Mouse (Mus musculus) right cerebral cortex, postnatal 14 days (tissue): Measurements from ENCODE around the gene Leo1.
"Not testable (repeated sequence)": the region's sequence is repeated elsewhere in the genome, so short reads cannot be mapped to it uniquely, and the experiment has no call there.

ENCODE experiments used
- DNase-seq: peaks from one replicate; pipeline ENCODE4 v3.0.0; 2022

Leo1 gene

DNA sequence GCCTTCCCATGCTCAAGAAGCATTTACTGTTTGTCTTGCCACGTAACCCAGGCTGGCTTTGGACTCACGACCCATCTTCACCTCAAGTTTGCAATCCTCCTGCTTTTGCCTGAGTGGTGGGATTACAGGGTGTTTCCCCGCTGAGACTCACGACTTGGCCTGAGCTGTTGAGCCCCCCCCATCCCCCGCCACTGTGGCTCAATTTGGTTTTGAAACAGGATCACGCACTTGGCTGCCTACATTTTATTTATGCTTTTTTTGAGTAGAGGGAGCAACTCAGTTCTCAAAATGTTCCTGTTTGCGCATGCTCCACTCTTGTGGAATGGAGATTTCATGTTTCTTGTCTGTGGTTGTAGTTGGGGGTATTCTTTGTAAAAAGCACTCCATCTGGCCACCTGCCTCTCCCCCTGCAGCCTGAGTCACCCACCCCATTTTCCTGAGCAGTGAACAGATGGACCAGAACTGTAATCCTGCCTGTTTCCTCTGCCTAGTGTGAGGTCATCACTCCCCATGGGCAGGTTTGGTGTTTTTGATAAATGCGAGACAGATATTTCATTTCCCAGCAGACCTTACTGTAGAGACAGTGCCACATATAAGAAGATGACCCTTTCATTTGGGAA, 37.9 kb downstream of the Leo1 start:
- no peak for DNase-seq

DNA sequence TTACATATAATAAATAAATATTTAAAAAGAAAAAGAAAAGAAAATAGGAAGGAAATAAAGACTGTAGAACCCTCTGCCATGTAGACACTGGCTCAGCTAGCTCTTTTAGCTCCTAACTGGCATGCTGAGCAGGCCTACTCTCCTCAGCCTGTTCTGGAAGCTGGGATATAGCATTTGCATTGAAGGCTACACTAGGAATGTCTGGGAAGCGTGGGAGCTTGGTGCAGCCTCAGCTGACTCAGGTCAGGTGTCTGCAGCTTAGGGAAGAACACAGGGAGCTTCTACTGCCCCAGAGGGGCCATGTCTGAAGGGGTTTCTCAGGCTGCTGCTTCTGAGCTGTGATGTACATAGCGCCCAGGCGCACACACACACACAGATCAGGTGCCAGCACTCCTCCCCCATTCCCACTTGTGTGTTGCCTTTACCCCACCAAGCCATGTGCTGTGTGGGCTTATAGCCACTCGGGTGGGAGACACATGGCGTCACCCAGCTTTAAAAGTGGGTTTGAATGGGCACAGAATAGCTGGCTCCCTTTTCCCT, 39.3 kb downstream of the Leo1 start:
- no peak for DNase-seq

DNA sequence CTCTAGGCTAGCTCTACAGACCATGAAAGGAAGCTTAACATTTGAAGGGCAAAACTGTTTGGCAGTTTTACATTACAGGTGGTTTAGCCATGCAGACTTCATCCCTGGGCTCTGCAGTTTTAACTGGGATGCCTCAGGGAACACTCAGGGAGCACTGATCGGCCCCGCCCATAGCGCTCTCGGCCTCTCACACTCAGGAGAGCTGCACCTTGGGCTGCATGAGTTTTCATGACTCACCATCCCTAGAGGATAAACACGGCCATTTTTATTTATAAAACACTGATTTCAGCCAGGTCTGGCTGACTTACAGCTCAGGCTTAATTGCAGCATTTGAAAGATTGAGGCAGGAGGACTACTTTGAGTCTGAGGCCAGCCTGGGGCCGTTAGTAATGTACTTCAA, 43.9 kb downstream of the Leo1 start:
- no peak for DNase-seq

DNA sequence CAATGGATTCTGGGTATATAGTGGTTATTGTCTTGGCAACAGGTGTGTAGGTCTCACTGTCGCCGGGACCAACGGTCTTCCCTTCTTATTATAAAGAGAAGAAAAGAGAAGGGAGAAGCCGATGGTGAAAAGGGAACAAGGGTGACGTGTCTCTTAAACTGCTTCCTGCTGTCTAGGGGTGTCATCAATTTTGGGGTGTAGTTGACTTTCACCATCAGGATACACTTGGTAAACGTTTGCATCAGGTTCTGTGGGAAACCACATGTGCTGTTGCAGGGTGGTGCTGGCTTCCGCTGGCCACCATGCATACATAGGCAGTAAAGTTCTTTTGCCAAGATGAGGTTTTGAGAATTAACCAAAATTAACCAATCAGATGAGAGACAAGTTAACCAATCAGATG, 46.9 kb downstream of the Leo1 start:
- not testable (repeated sequence) for DNase-seq

DNA sequence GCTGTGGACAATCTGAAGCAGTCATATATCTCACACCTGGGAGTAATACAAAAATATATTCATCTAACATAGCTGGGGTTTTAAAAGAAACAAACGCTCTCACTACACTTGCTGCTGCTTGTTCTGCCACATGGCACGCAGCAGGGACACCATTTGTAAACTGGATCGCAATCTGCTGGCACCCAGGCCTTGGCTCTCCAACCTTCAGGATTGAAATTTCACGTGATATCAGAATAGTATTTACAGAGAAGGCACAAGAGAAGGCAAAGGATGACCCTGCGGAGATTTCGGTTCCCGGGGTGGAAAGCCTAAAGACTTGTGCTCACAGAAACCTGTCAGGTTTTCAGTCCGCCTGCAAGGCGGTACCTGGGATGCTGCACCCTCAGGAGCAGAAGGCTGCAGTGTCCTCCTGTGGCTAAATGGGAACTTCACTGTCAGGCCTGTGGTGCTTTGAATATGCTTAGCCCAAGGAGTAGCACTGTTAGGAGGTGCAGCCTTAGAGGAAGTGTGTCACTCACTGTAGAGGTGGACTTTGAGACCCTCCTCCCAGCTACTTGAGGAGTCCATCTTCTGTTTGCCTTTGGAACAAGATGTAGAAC, 53.2 kb downstream of the Leo1 start:
- no peak for DNase-seq

DNA sequence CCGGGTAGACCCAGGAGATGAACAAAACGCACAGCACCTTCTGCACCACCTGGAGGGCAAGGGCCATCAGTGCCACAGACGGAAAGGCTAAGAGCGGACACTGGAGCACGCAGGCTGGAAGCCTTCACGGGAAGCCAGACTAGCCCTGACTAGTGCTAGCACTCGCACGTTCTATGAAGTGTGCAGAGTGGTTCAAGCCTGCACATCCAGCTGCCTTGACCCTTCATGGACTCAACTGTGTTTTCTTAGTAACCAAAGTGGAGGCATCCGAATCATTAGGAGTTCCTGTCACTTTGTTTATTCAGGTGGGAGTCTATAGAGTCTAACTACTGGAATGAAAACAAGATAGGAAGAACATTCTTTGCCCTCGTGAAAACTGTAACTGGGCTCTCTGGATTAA, 54.6 kb downstream of the Leo1 start:
- DNase-seq: no peak

DNA sequence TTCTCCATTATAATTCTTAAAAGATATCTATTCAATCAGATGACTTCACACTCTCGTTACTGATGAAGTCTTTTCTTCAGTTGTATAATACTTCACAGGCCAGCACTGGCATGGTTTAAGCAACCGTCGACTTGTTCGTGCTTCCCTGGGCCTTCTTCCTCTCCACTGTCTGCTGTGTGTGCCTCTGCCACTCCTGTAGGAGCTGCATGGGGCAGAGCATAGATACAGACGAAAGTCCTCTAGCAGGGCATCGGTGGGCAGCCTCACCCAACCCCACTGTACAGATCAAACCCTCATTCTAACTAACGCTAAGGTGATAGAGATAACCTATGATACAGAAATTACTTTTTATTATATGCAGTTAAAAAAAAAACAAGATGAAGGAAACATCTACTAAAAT, 57.2 kb downstream of the Leo1 start:
- no peak for DNase-seq

DNA sequence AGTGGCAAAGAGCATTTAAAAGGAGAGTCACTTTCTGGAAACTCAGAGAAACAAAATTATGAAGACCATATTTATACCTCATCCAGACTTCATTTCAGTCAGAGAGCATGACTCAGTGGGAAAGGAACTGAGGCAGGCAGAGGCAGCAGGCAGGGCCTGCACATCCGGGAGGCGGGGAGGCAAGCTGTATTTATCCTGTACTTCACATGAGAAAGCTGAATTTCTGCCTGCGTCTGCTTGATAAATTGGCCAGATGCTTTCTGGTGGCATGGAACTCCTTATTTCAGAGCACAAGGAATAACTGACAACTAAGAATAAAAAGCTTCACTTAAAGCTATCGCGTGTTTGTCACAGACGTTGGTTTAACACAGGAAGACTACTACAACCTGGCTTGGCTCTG, 63.0 kb downstream of the Leo1 start:
- no peak for DNase-seq

DNA sequence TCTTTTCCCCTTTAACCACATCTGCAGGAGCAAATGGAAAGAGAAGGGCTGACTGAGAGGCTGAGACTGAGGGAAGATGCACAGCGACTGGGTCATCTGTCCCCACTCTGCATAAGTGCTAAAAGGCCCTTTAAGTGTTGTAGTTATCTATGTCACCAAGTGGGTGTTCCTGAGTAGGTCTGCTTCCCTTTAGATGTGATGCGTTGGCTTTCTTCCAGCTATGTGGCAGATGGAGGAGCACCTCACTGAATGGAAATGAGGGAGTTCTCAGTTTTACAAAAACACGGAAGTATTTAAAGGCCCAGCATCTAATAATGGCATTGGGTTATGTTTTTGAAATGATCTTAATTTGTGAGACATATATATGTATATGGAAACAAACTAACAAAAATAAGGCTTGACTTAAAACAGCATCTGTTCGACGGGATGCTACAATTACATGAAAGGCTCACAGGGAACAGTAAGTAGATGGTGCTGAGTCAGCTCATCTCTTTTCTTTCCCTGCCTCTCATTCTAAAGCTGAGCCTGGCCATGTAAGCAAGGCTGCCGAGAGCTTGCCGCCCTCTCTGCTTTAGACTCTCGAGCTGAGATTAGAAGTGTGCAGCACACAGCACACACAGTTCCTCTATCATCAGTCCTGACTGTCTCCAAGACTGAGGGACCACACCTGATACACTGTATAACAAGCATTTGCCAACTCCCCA, 70.1 kb downstream of the Leo1 start:
- DNase-seq: no peak

DNA sequence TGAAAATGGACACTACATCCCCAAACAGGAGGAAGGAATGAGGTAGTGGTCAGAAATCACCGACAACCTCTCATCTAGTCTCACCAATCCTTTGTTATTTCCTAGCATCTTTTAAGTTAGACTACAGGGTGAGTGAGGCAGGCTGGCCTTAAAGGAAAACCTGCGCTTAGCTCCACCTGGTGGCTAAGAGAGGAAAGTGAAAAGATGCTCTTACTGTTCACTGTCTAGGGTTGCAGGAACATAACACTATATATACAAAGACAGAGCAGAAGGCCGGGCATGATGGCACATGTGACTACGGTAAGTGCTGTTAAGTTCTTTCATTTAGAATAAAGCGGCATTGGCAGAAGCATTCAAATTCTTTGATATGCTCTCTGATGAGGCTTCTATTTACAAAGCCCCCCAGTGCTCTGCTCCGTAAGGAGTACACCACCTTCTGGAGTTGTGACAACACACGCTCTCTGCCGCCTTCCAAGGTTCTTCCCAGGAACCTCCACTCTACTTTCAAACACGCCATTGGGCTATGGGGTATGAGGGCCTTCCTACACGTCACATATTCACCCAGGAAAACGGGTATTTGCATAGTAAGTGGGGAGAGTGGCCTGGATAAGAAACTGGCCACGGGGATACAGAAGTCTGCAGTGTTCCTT, 74.3 kb downstream of the Leo1 start:
- peak; percentile 40 for DNase-seq
